Mouse (Mus musculus): ENCODE data around the gene Nkx6-2. TPM values are rescaled to one million over a fixed set of nuclear protein-coding genes. Genes with fewer than 3 reads are reported as not detected.

Gene Nkx6-2
- total RNA-seq (2021): under 1 TPM in 1 of 2 experiments, not detected in 1; 0.22 TPM
- long read RNA-seq, experiment 1: 0 reads
- long read RNA-seq, experiment 2: 0 reads

GRCm38 (mm10) chr7:139582595-139582994, at the start of gene Nkx6-2:
TSS of gene Nkx6-2 (minus strand) at chr7:139582797.
- peak in 1 of 2 experiments; percentile 53 for DNase-seq (ENCODE audit: low spot score in 2 of 2)

- DNase-seq (ENCODE audit: low spot score in 2 of 2): no peak
Observed at GRCm38 (mm10) chr7:139625156-139625555, 42.6 kb upstream of the Nkx6-2 start.

GRCm38 (mm10) chr7:139622568-139622967, 40.0 kb upstream of the Nkx6-2 start:
- DNase-seq (ENCODE audit: low spot score in 2 of 2): no peak

- peak in 1 of 2 experiments; percentile 44 for DNase-seq (ENCODE audit: low spot score in 2 of 2)
Observed at GRCm38 (mm10) chr7:139615767-139616766, 33.5 kb upstream of the Nkx6-2 start.

- DNase-seq (ENCODE audit: low spot score in 2 of 2): no peak
Observed at GRCm38 (mm10) chr7:139610328-139610727, 27.7 kb upstream of the Nkx6-2 start.

GRCm38 (mm10) chr7:139595862-139596261, 13.3 kb upstream of the Nkx6-2 start:
- no peak for DNase-seq (ENCODE audit: low spot score in 2 of 2)

- DNase-seq (ENCODE audit: low spot score in 2 of 2): no peak
Observed at GRCm38 (mm10) chr7:139595311-139595710, 12.7 kb upstream of the Nkx6-2 start.

- no peak for DNase-seq (ENCODE audit: low spot score in 2 of 2)
Observed at GRCm38 (mm10) chr7:139591311-139591710, 8.7 kb upstream of the Nkx6-2 start.

- DNase-seq (ENCODE audit: low spot score in 2 of 2): no peak
Observed at GRCm38 (mm10) chr7:139590302-139590701, 7.7 kb upstream of the Nkx6-2 start.

- no peak for DNase-seq (ENCODE audit: low spot score in 2 of 2)
Observed at GRCm38 (mm10) chr7:139587919-139588318, 5.3 kb upstream of the Nkx6-2 start.

GRCm38 (mm10) chr7:139585183-139585821, 2.7 kb upstream of the Nkx6-2 start:
- DNase-seq (ENCODE audit: low spot score in 2 of 2): no peak

- peak in 1 of 2 experiments; percentile 34 for DNase-seq (ENCODE audit: low spot score in 2 of 2)
Observed at GRCm38 (mm10) chr7:139584221-139585175, 1.9 kb upstream of the Nkx6-2 start.

- DNase-seq (ENCODE audit: low spot score in 2 of 2): no peak
Observed at GRCm38 (mm10) chr7:139583094-139583737, 619 bp upstream of the Nkx6-2 start.

GRCm38 (mm10) chr7:139581801-139582571, 611 bp downstream of the Nkx6-2 start:
- peak in 1 of 2 experiments; percentile 27 for DNase-seq (ENCODE audit: low spot score in 2 of 2)

- peak in 1 of 2 experiments; percentile 22 for DNase-seq (ENCODE audit: low spot score in 2 of 2)
Observed at GRCm38 (mm10) chr7:139580851-139581775, 1.5 kb downstream of the Nkx6-2 start.

GRCm38 (mm10) chr7:139579261-139579905, 3.2 kb downstream of the Nkx6-2 start:
- DNase-seq (ENCODE audit: low spot score in 2 of 2): no peak

- DNase-seq (ENCODE audit: low spot score in 2 of 2): no peak
Observed at GRCm38 (mm10) chr7:139576064-139576686, 6.4 kb downstream of the Nkx6-2 start.
